Mouse (Mus musculus) WW6 (cell line): ENCODE measurements around the gene Nubp1.

Experiments used
- DNase-seq: peaks from one replicate; pipeline ENCODE4 v3.0.0-alpha.2; 2013; ENCODE audit warnings: low read depth, low spot score

Gene Nubp1

GRCm38 (mm10) chr16:10416866-10417265 lies 5.1 kb downstream of the Nubp1 start:
- DNase-seq = peak; percentile 20

GRCm38 (mm10) chr16:10417723-10418259 lies 6.0 kb downstream of the Nubp1 start:
- DNase-seq = no peak

GRCm38 (mm10) chr16:10420447-10421054 lies 8.8 kb downstream of the Nubp1 start:
- DNase-seq = no peak

GRCm38 (mm10) chr16:10431911-10432310 lies 20.2 kb downstream of the Nubp1 start:
- DNase-seq = no peak

- no peak for DNase-seq
Measured at GRCm38 (mm10) chr16:10432387-10432786, 20.6 kb downstream of the Nubp1 start.

GRCm38 (mm10) chr16:10433344-10433743 lies 21.6 kb downstream of the Nubp1 start:
- no peak for DNase-seq

- DNase-seq = no peak
Measured at GRCm38 (mm10) chr16:10436166-10436565, 24.4 kb downstream of the Nubp1 start.

GRCm38 (mm10) chr16:10438055-10438454 lies 26.3 kb downstream of the Nubp1 start:
- DNase-seq = no peak

- no peak for DNase-seq
Measured at GRCm38 (mm10) chr16:10441328-10441727, 29.6 kb downstream of the Nubp1 start.

- DNase-seq = no peak
Measured at GRCm38 (mm10) chr16:10441761-10442160, 30.0 kb downstream of the Nubp1 start.

- DNase-seq = no peak
Measured at GRCm38 (mm10) chr16:10443723-10444122, 32.0 kb downstream of the Nubp1 start.

GRCm38 (mm10) chr16:10446573-10447263 lies 35.0 kb downstream of the Nubp1 start:
- no peak for DNase-seq

- peak; percentile 76 for DNase-seq
Measured at GRCm38 (mm10) chr16:10447264-10447594, 35.5 kb downstream of the Nubp1 start, which contains the start of gene Tvp23a. Tvp23a (minus strand) TSS chr16:10447362.

GRCm38 (mm10) chr16:10447781-10448180 lies 36.0 kb downstream of the Nubp1 start:
- DNase-seq = no peak

- no peak for DNase-seq
Measured at GRCm38 (mm10) chr16:10448931-10449330, 37.2 kb downstream of the Nubp1 start.

- DNase-seq = no peak
Measured at GRCm38 (mm10) chr16:10451906-10452305, 40.2 kb downstream of the Nubp1 start.

GRCm38 (mm10) chr16:10452445-10452896 lies 40.7 kb downstream of the Nubp1 start:
- no peak for DNase-seq

GRCm38 (mm10) chr16:10453872-10454582 lies 42.3 kb downstream of the Nubp1 start:
- no peak for DNase-seq

GRCm38 (mm10) chr16:10454583-10454974 lies 42.8 kb downstream of the Nubp1 start:
- DNase-seq = no peak

- DNase-seq = no peak
Measured at GRCm38 (mm10) chr16:10460188-10460587, 48.4 kb downstream of the Nubp1 start.

GRCm38 (mm10) chr16:10461178-10461577 lies 49.4 kb downstream of the Nubp1 start:
- no peak for DNase-seq

- DNase-seq = no peak
Measured at GRCm38 (mm10) chr16:10465011-10465681, 53.4 kb downstream of the Nubp1 start.
